In genomic region chr7:63209501-63209900, GRCm38 (mm10) we compare ENCODE assay signal across 19 mouse cellular contexts. TPM values are rescaled to one million over a fixed set of nuclear protein-coding genes. Genes with fewer than 3 reads are reported as not detected.
DNase-seq lines count a peak whose midpoint lies in the region; ATAC-seq lines count a peak whose summit lies in the region.
"Had no signal": no experiment of that assay in that cellular context is flagged by ENCODE, and none has a peak within 500 bp of the region (broad histone marks: within the 10 kb centered on the region; RNA-seq: fewer than 3 reads in every experiment).

No protein-coding gene starts in this region.

- no peak overlapping the region for H3K27ac ChIP-seq in kidney, embryonic 15.5 days
- H3K27ac ChIP-seq in embryonic facial prominence, embryonic 14.5 days (replicated peaks; ENCODE audit: low read depth, low read length): no peak overlapping the region
- H3K27ac ChIP-seq: midbrain, embryonic 12.5 days; neural tube, embryonic 15.5 days had no signal

- ATAC-seq in kidney, embryonic 15.5 days (replicated peaks; ENCODE audit: low FRiP score): no peak
- ATAC-seq in embryonic facial prominence, embryonic 14.5 days (ENCODE audit: low read depth): no peak
- ATAC-seq: Patski had no signal

- peaks cover 13% of the 10 kb centered on the region for H3K4me1 ChIP-seq in kidney, embryonic 15.5 days
- peaks cover 6% of the 10 kb centered on the region for H3K4me1 ChIP-seq in embryonic facial prominence, embryonic 14.5 days (ENCODE audit: control insufficient read depth, insufficient read depth, low read length)

- DNase-seq in embryo, embryonic 10 days (ENCODE audit: low spot score): peak; percentile 33
- no peak for DNase-seq in embryo, embryonic 9.5 days (ENCODE audit: extremely low spot score)
- peak; percentile 16 for DNase-seq in kidney, postnatal 10 days
- peak; percentile 17 for DNase-seq in Muller cell, postnatal 12 days (ENCODE audit: inconsistent ontology term)
- DNase-seq in embryonic facial prominence, embryonic 14.5 days (ENCODE audit: low spot score): peak; percentile 33
- no peak for DNase-seq in heart, postnatal 10 days
- no peak for DNase-seq in lung, postnatal 14 days
- DNase-seq: adrenal gland, adult 8-10 months; cerebellum, adult 18-20 months; heart, adult 11 months; lung, postnatal 36 days; thymus, postnatal 25 days had no signal

- no peak overlapping the region for H3K9ac ChIP-seq in kidney, embryonic 15.5 days
- H3K9ac ChIP-seq in embryonic facial prominence, embryonic 14.5 days (ENCODE audit: low read depth, low read length): no peak overlapping the region
- H3K9ac ChIP-seq: midbrain, embryonic 12.5 days; neural tube, embryonic 15.5 days had no signal

- H3K27me3 ChIP-seq in kidney, embryonic 15.5 days: peaks cover 3% of the 10 kb centered on the region; the same call in 1 of the 2 replicates
- H3K27me3 ChIP-seq in embryonic facial prominence, embryonic 14.5 days (replicated peaks; ENCODE audit: control insufficient read depth, insufficient read depth, low read length): peaks cover 16% of the 10 kb centered on the region
- H3K27me3 ChIP-seq: CH12.LX; neural tube, embryonic 15.5 days; Patski had no signal

- no peaks in the 10 kb centered on the region for H3K36me3 ChIP-seq in kidney, embryonic 15.5 days
- H3K36me3 ChIP-seq in embryonic facial prominence, embryonic 14.5 days (ENCODE audit: control insufficient read depth, insufficient read depth, low read length): no peaks in the 10 kb centered on the region
- H3K36me3 ChIP-seq: midbrain, embryonic 12.5 days; neural tube, embryonic 15.5 days had no signal

- WGBS in kidney, embryonic 15.5 days: 28% methylated on average over 4 of the region's 4 CpGs
- 12% methylated on average over 4 of the region's 4 CpGs for WGBS in embryonic facial prominence, embryonic 14.5 days

- no peaks in the 10 kb centered on the region for H3K9me3 ChIP-seq in kidney, embryonic 15.5 days (replicated peaks)
- no peaks in the 10 kb centered on the region for H3K9me3 ChIP-seq in embryonic facial prominence, embryonic 14.5 days (ENCODE audit: control insufficient read depth, low read length)
- H3K9me3 ChIP-seq: midbrain, embryonic 12.5 days; neural tube, embryonic 15.5 days had no signal

- no peak overlapping the region for H3K4me3 ChIP-seq in kidney, embryonic 15.5 days (replicated peaks)
- H3K4me3 ChIP-seq in embryonic facial prominence, embryonic 14.5 days (ENCODE audit: low read depth, low read length): no peak overlapping the region
- H3K4me3 ChIP-seq: midbrain, embryonic 12.5 days; myocyte; neural tube, embryonic 15.5 days had no signal

- intact Hi-C loops in heart, postnatal 10 days (cut with DNase I): no loop called here

- H3K4me2 ChIP-seq in kidney, embryonic 15.5 days: no peak overlapping the region
- H3K4me2 ChIP-seq in embryonic facial prominence, embryonic 14.5 days (ENCODE audit: low read depth, low read length): no peak overlapping the region
- H3K4me2 ChIP-seq: midbrain, embryonic 12.5 days; neural tube, embryonic 15.5 days had no signal

RNA-seq across cellular contexts. Expression of gene Chrna7, which starts 2.9 kb away (rescaled TPM):
- polyA plus RNA-seq in kidney, embryonic 15.5 days (2015; fragmentation: Nextera tagmentation; extraction: Ambion mirVana): 3.4 and 4.5 TPM in 2 replicates
- polyA plus RNA-seq in embryonic facial prominence, embryonic 14.5 days (2014; fragmentation: Nextera tagmentation; extraction: Ambion mirVana): 1.7 and 2.4 TPM in 2 replicates
- under 1 TPM; 0.12 TPM for total RNA-seq in heart, postnatal 10 days (2021)
- total RNA-seq: CH12.LX had no signal
- polyA plus RNA-seq: liver, embryonic 16.5 days; myocyte had no signal

Comparison
In these comparisons a context has a peak if more than half of its experiments do, and no peak if none do; other contexts are left out.
1. DNase-seq: peak in embryo, embryonic 10 days (single experiment), kidney, postnatal 10 days (single experiment), Muller cell, postnatal 12 days (single experiment) and embryonic facial prominence, embryonic 14.5 days (single experiment); none in embryo, embryonic 9.5 days (single experiment), heart, postnatal 10 days (0 of 2) and lung, postnatal 14 days (single experiment).